Mouse (Mus musculus): ENCODE measurements around the gene Tff2. TPM values are rescaled to one million over a fixed set of nuclear protein-coding genes. Genes with fewer than 3 reads are reported as not detected.
A peak's percentile ranks its signal among the peaks of the same experiment; 100 is the strongest.

Tff2 gene
- total and polyA plus RNA-seq, 3 experiments = not detected

DNA sequence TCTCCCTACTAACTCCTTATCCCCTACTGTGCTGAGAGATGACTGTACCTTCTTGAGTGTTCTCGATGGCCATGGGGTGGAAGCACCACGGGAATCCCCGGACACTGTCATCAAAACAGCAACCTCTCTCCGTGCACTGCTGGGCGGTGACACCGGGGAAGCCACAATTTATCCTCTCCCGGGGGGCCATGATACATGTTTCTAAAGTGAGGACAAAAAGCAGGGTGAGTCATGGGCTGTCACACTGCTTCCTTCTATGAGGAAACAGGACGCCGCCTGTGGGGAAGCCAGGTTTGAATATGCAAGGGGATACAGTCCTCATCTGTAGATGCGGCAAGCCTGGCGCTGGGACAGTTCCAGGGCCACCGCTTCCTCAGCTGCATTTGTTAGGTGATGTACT lies 18.5 kb upstream of the Tff2 start (continued):
- TF ChIP-seq MAFK (IDR thresholded peaks at IDR 0.05; ENCODE audit: insufficient replicate concordance, low read length) (no peak), BHLHE40 (IDR thresholded peaks at IDR 0.05; ENCODE audit: low read depth, low read length) (peak; percentile 69), MXI1 (IDR thresholded peaks at IDR 0.05; ENCODE audit: low read depth, low read length) (peak; percentile 52; the same call in 1 of the 2 replicates), ZNF384 (IDR thresholded peaks at IDR 0.05; ENCODE audit: low read depth, low read length) (no peak), NRF1 (IDR thresholded peaks at IDR 0.05; ENCODE audit: low read depth, low read length) (no peak)

DNA sequence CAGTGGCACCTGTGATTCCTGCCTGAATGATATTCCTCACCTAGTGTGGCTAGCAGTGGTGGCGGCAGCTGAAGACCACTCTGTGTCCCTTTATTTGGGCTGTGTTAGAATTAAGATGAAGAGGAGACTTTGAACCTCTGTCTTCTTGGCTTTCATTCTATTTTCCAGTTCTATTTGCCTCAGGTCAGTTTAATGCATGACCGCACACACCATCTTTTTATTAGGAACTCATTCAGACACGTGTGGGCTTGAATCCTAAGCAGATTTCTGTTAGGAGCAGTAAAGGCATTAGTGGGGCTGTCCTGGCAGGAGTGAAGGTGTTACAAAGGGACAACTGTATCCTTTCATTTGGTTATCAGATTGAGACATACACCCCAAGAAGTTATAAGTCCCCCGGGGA lies 16.2 kb upstream of the Tff2 start:
- TF ChIP-seq USF1 (IDR thresholded peaks at IDR 0.05; ENCODE audit: low read depth, low read length) (no peak), JUN (IDR thresholded peaks at IDR 0.05; ENCODE audit: insufficient read depth, low read depth, low read length) (no peak), POLR2A (IDR thresholded peaks at IDR 0.05; ENCODE audit: low read depth, low read length) (no peak), HCFC1 (IDR thresholded peaks at IDR 0.05; ENCODE audit: low read depth, low read length) (no peak), POLR2AphosphoS2 (IDR thresholded peaks at IDR 0.05; ENCODE audit: low read depth, low read length) (no peak), MAFK (IDR thresholded peaks at IDR 0.05; ENCODE audit: insufficient replicate concordance, low read length) (no peak), GABPA (IDR thresholded peaks at IDR 0.05; ENCODE audit: insufficient replicate concordance, low read depth, low read length) (no peak), JUND (conservative IDR thresholded peaks at IDR 0.05; ENCODE audit: low read depth, low read length) (no peak), SIN3A (IDR thresholded peaks at IDR 0.05; ENCODE audit: low read length) (no peak), SMC3 (IDR thresholded peaks at IDR 0.05; ENCODE audit: low read depth, low read length) (no peak), BHLHE40 (IDR thresholded peaks at IDR 0.05; ENCODE audit: low read depth, low read length) (no peak), TCF12 (IDR thresholded peaks at IDR 0.05; ENCODE audit: low read depth, low read length) (no peak), MAX (IDR thresholded peaks at IDR 0.05; ENCODE audit: low read length) (no peak), USF2 (conservative IDR thresholded peaks at IDR 0.05; ENCODE audit: low read depth, low read length) (no peak), MYC (IDR thresholded peaks at IDR 0.05; ENCODE audit: low read depth, low read length) (no peak), RAD21 (IDR thresholded peaks at IDR 0.05; ENCODE audit: low read depth, low read length) (no peak), ELF1 (IDR thresholded peaks at IDR 0.05; ENCODE audit: low read depth, low read length) (no peak), TBP (conservative IDR thresholded peaks at IDR 0.05; ENCODE audit: low read depth, low read length) (no peak), MXI1 (IDR thresholded peaks at IDR 0.05; ENCODE audit: low read depth, low read length) (no peak)
- Histone ChIP-seq H3K36me3 (replicated peaks in 1 of 2; ENCODE audit: control insufficient read depth in 1 of 2, insufficient read depth in 1 of 2, low read length in 1 of 2) (no peaks in the 10 kb centered on the region), H3K4me1 (ENCODE audit: control insufficient read depth in 1 of 2, insufficient read depth in 2 of 2) (peaks cover 30 to 37% of the 10 kb centered on the region in 2 experiments), H3K4me2 (ENCODE audit: insufficient read depth, low read depth, poor library complexity, severe bottlenecking) (no peak overlapping the region), H3K4me3 (replicated peaks in 1 of 3; ENCODE audit: low read depth in 2 of 3, low read length in 2 of 3, poor library complexity in 1 of 3) (no peak overlapping the region), H3K27ac (ENCODE audit: insufficient read depth, low read depth) (no peak overlapping the region), H3K9me3 (replicated peaks; ENCODE audit: low read length) (peaks cover 15% of the 10 kb centered on the region), H3K9ac (ENCODE audit: insufficient read depth, low read depth) (no peak overlapping the region), H3K79me2 (replicated peaks; ENCODE audit: control insufficient read depth, extremely low read depth, insufficient read depth, poor library complexity, severe bottlenecking) (no peaks in the 10 kb centered on the region), H3K27me3 (replicated peaks) (peaks cover 18% of the 10 kb centered on the region)
- in situ Hi-C loops (cut with MboI; ENCODE audit: low pct_ligation_motif_present, low pct_unique_long_range_greater_than_20kb, low sequenced_read_pairs) = no loop called here
- dilution Hi-C loops (cut with MboI; ENCODE audit: extremely low pct_ligation_motif_present, extremely low pct_unique_long_range_greater_than_20kb, low sequenced_read_pairs) = no loop called here
- no peak for DNase-seq (ENCODE audit: extremely low read depth)
